Mouse (Mus musculus): ENCODE results near the gene Coq9. TPM values are rescaled to one million over a fixed set of nuclear protein-coding genes. Genes with fewer than 3 reads are reported as not detected.
A peak's percentile ranks its signal among the peaks of the same experiment; 100 is the strongest.

The Coq9 gene
- polyA plus RNA-seq, 1 experiment from 2014 or later: 61.8 TPM

DNA sequence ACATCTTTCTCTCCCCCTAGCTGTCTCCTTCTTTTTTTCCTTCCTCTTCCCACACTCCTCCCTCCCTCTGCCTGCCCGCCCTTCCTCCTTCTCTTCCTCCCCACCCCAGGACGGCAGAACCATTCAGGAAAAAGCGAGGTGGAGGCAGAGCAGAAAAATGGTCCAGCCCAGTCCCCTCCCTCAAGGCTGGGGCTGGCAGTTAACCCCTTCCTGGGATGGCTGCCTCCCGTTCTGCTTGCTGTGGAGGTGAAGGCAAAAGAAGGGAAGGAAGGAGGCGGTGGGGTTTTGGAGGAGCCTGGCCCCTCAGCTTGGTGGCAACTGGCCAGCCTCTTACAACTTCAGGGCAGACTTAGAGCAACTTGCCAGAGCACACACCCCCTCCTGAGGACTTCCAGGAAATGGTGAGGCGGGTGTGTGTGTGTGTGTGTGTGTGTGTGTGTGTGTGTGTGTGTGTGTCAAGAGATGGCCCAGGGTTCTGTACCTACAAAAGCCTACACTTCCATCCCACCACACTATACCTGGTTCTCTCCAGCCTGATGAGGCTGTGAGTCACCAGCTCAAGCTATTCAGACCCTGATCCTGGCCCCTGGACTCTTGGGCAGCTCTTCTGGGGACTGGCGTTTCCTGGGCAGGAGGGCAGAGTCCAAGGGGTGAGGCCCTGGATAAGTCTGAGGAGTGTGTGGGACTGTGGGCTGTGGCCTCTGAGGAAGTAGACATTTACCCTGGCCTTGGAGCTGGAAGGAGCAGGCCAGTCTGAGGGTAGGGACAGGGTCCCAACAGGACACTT is 33.2 kb downstream of the Coq9 start:
- Histone ChIP-seq H3K4me2 (ENCODE audit: low read depth, low read length) (peak overlapping the region; percentile 45), H3K27me3 (ENCODE audit: control insufficient read depth, insufficient read depth, low read depth, low read length) (peaks cover 27% of the 10 kb centered on the region), H3K27ac (ENCODE audit: low read length) (no peak overlapping the region), H3K9me3 (replicated peaks; ENCODE audit: control insufficient read depth, low read length) (no peaks in the 10 kb centered on the region), H3K4me3 (ENCODE audit: low read depth, low read length) (peak overlapping the region; percentile 14), H3K4me1 (ENCODE audit: control insufficient read depth, low read depth, low read length) (peaks cover 29% of the 10 kb centered on the region), H3K36me3 (ENCODE audit: control insufficient read depth, insufficient read depth) (peaks cover 10% of the 10 kb centered on the region), H3K9ac (ENCODE audit: low read depth, low read length) (no peak overlapping the region)
- 6% methylated on average over 6 of the region's 7 CpGs for WGBS (ENCODE audit: insufficient replicate concordance)
- ATAC-seq (ENCODE audit: low read depth): no peak

DNA sequence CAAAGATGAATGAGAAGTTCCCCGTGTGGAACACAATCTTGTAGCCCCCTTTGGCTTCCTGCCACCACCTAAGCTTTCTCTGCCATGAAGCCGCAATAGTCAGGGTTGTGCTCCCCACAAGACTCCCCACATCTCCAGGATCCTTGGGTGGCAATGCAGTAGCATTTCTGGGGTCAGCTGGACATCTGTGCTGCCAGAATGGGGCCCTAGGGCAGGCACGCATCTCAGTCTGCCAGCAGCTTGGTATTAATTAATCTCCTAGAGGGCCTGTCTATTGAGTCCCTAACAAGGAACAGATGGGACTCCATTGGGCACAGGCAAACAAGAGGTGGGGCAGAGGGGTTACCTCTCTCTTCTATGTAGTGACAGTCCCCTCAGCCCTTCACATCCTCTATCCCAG is 34.0 kb downstream of the Coq9 start:
- peaks cover 1% of the 10 kb centered on the region for H3K36me3 ChIP-seq (ENCODE audit: control insufficient read depth, insufficient read depth)
- H3K9me3 ChIP-seq (replicated peaks; ENCODE audit: control insufficient read depth, low read length): no peaks in the 10 kb centered on the region
- 58% methylated on average over 3 of the region's 3 CpGs for WGBS (ENCODE audit: insufficient replicate concordance)
- H3K27me3 ChIP-seq (ENCODE audit: control insufficient read depth, insufficient read depth, low read depth, low read length): peaks cover 27% of the 10 kb centered on the region
- no peak for ATAC-seq (ENCODE audit: low read depth)
- no peak overlapping the region for H3K9ac ChIP-seq (ENCODE audit: low read depth, low read length)
- H3K4me1 ChIP-seq (ENCODE audit: control insufficient read depth, low read depth, low read length): peaks cover 36% of the 10 kb centered on the region
- no peak overlapping the region for H3K4me3 ChIP-seq (ENCODE audit: low read depth, low read length)
- no peak overlapping the region for H3K4me2 ChIP-seq (ENCODE audit: low read depth, low read length)
- no peak overlapping the region for H3K27ac ChIP-seq (ENCODE audit: low read length)

DNA sequence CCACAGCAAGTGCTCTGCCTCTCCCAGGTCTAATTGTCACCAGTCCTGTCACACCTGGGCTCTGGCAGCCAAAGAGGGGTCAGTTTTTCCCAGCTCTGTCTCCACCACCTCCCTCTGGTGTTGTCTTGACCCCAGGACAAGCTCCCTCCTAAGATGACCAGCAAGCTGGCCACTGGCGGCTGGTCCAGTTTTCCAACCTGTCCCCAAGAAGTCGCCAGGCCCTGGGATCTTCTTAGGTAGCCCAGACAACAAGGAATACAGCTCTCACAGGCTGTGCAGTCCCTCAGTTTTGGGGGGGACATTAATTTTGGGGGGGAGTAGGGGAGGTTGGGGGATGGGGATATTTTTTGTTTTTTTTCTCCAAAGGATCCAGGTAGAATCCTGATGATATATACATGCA is 34.5 kb downstream of the Coq9 start:
- 73% methylated on average over 2 of the region's 2 CpGs for WGBS (ENCODE audit: insufficient replicate concordance)
- no peak overlapping the region for H3K9ac ChIP-seq (ENCODE audit: low read depth, low read length)
- H3K4me1 ChIP-seq (ENCODE audit: control insufficient read depth, low read depth, low read length): peaks cover 36% of the 10 kb centered on the region
- no peak overlapping the region for H3K4me3 ChIP-seq (ENCODE audit: low read depth, low read length)
- H3K4me2 ChIP-seq (ENCODE audit: low read depth, low read length): no peak overlapping the region
- H3K27me3 ChIP-seq (ENCODE audit: control insufficient read depth, insufficient read depth, low read depth, low read length): peaks cover 27% of the 10 kb centered on the region
- no peak overlapping the region for H3K27ac ChIP-seq (ENCODE audit: low read length)
- no peaks in the 10 kb centered on the region; the same call in 1 of the 2 replicates for H3K36me3 ChIP-seq (ENCODE audit: control insufficient read depth, insufficient read depth)
- ATAC-seq (ENCODE audit: low read depth): no peak
- H3K9me3 ChIP-seq (replicated peaks; ENCODE audit: control insufficient read depth, low read length): no peaks in the 10 kb centered on the region

DNA sequence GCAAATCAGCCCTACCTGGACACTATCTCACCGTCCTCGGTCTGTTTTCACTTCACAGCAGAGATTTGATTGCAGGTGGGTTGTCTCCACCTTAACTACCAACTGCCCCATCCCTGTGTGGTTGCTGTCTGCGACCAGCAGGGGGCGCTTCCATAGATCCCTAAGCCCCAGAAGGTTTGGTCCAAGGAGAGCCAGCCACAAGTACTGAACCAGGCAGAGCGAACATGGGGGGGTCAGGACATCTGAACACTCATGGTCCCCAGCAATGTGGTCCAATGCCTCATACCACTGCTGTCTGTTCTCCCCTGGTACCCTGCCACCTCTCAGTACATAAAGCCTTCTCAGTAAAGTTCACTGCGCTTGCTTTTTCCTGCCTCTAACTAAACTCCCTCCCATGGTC is 36.2 kb downstream of the Coq9 start:
- peak overlapping the region; percentile 89 for H3K4me2 ChIP-seq (ENCODE audit: low read depth, low read length)
- H3K9ac ChIP-seq (ENCODE audit: low read depth, low read length): peak overlapping the region; percentile 94
- 12% methylated on average over 6 of the region's 6 CpGs for WGBS (ENCODE audit: insufficient replicate concordance)
- peaks cover 27% of the 10 kb centered on the region for H3K27me3 ChIP-seq (ENCODE audit: control insufficient read depth, insufficient read depth, low read depth, low read length)
- H3K27ac ChIP-seq (ENCODE audit: low read length): peak overlapping the region; percentile 64
- ATAC-seq (ENCODE audit: low read depth): peak; percentile 51
- H3K4me3 ChIP-seq (ENCODE audit: low read depth, low read length): peak overlapping the region; percentile 84
- no peaks in the 10 kb centered on the region for H3K9me3 ChIP-seq (replicated peaks; ENCODE audit: control insufficient read depth, low read length)
- no peaks in the 10 kb centered on the region for H3K36me3 ChIP-seq (ENCODE audit: control insufficient read depth, insufficient read depth)
- H3K4me1 ChIP-seq (ENCODE audit: control insufficient read depth, low read depth, low read length): peaks cover 36% of the 10 kb centered on the region

DNA sequence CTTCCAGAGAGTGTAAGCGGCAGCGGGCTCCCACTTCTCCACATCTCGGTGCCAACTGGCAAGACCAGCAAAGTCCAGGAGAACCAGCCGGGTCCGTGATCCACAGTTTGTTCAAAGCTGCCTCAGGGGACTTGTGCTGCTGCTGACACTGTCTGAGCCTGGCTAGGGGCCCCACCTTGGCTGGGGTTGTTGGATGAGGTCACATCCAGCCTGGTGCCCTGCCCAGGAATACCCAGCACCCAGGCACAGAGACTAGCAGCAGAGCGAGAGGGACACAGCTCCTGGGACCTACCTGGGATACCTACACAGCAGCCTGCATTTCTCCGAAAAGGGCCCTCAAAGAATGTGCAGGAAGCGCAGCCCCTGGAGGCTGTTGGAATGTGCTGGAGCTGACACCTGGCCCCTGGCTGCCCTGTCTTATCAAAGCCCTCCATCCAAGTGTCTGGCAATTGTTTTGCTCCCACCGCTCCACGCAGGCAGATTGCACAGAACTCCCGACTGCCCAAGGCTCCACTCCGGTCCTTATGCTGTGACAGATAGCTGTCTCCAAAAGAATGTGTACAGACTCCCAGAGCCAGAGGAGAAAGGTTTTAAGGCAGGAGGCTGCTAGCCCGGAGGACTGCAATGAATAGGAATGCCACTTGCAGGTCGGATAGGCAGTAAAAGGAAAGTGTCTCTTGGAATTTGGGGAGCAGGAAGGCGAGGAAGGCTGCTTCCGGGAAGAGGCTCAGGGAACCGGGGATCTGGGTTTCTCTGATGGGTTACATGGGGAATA is 37.2 kb downstream of the Coq9 start:
- WGBS (ENCODE audit: insufficient replicate concordance): 19% methylated on average over 17 of the region's 17 CpGs
- H3K27ac ChIP-seq (ENCODE audit: low read length): peak overlapping the region; percentile 96
- no peaks in the 10 kb centered on the region for H3K36me3 ChIP-seq (ENCODE audit: control insufficient read depth, insufficient read depth)
- no peaks in the 10 kb centered on the region for H3K9me3 ChIP-seq (replicated peaks; ENCODE audit: control insufficient read depth, low read length)
- H3K27me3 ChIP-seq (ENCODE audit: control insufficient read depth, insufficient read depth, low read depth, low read length): peaks cover 21% of the 10 kb centered on the region
- peak overlapping the region; percentile 89 for H3K4me2 ChIP-seq (ENCODE audit: low read depth, low read length)
- H3K9ac ChIP-seq (ENCODE audit: low read depth, low read length): peak overlapping the region; percentile 94
- ATAC-seq (ENCODE audit: low read depth): peak; percentile 3; the same call in 1 of the 2 replicates
- H3K4me1 ChIP-seq (ENCODE audit: control insufficient read depth, low read depth, low read length): peaks cover 36% of the 10 kb centered on the region
- peak overlapping the region; percentile 84 for H3K4me3 ChIP-seq (ENCODE audit: low read depth, low read length)

DNA sequence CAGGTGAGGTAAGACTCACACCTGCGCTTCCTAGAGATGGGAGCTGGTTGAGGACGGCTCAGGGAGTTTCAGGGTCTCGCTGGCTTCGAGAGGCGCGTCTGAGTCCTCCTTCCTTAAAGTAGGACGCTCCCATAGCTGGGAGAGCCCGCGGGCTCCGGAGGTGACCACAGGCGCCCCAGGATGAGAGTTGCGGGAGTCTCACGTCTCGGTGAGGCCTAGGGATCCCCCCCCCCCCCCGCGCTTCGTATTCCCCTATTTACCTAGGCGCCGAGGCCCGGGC is 37.7 kb downstream of the Coq9 start:
- peak overlapping the region; percentile 96 for H3K27ac ChIP-seq (ENCODE audit: low read length)
- no peaks in the 10 kb centered on the region for H3K9me3 ChIP-seq (replicated peaks; ENCODE audit: control insufficient read depth, low read length)
- ATAC-seq (ENCODE audit: low read depth): peak; percentile 13; the same call in 1 of the 2 replicates
- H3K36me3 ChIP-seq (ENCODE audit: control insufficient read depth, insufficient read depth): no peaks in the 10 kb centered on the region
- H3K4me1 ChIP-seq (ENCODE audit: control insufficient read depth, low read depth, low read length): peaks cover 31% of the 10 kb centered on the region
- peak overlapping the region; percentile 84 for H3K4me3 ChIP-seq (ENCODE audit: low read depth, low read length)
- peak overlapping the region; percentile 89 for H3K4me2 ChIP-seq (ENCODE audit: low read depth, low read length)
- under 1% methylated on average over 17 of the region's 20 CpGs for whole genome bisulfite sequencing (ENCODE audit: insufficient replicate concordance)
- peak overlapping the region; percentile 94 for H3K9ac ChIP-seq (ENCODE audit: low read depth, low read length)
- peaks cover 15% of the 10 kb centered on the region for H3K27me3 ChIP-seq (ENCODE audit: control insufficient read depth, insufficient read depth, low read depth, low read length)

DNA sequence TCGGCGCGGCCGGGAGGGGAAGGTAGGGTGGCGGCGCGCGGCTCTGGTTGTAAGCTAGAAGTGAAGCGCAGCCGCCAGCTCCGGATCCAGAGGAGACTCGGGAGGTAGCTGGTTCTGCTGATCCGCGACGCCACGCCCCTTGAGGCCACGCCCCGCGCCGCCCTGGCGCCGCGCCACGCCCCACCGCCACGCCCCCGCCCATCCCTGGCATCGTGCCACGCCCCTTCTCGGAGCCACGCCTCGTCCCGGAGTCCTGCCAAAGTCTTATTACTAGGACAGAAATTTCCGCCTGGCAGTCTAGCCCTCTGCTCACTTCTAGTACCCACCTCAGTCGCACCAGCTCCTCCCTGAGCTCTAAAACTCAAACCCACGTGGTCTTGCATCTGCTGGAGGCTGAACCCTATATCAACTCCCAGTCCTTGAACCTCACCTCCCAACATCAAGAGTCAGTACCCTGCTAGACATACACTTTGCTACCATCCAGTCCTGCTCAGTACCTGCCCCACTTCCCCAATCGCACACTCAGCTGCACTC is 38.1 kb downstream of the Coq9 start, which contains the start of gene Dok4:
Dok4 (minus strand) TSS at position 134 of the 534 bp plus-strand sequence.
- Histone ChIP-seq H3K4me1 (ENCODE audit: control insufficient read depth, low read depth, low read length) (peaks cover 28% of the 10 kb centered on the region), H3K9ac (ENCODE audit: low read depth, low read length) (peak within 1 kb of the TSS; percentile 94), H3K27me3 (ENCODE audit: control insufficient read depth, insufficient read depth, low read depth, low read length) (peaks cover 15% of the 10 kb centered on the region), H3K4me2 (ENCODE audit: low read depth, low read length) (peak within 1 kb of the TSS; percentile 89), H3K36me3 (ENCODE audit: control insufficient read depth, insufficient read depth) (no peaks in the 10 kb centered on the region), H3K27ac (ENCODE audit: low read length) (peak within 1 kb of the TSS; percentile 96), H3K4me3 (ENCODE audit: low read depth, low read length) (peak within 1 kb of the TSS; percentile 84), H3K9me3 (replicated peaks; ENCODE audit: control insufficient read depth, low read length) (no peaks in the 10 kb centered on the region)
- under 1% methylated on average over 27 of the region's 37 CpGs for WGBS (ENCODE audit: insufficient replicate concordance)
- peak; percentile 85 for ATAC-seq (ENCODE audit: low read depth)

DNA sequence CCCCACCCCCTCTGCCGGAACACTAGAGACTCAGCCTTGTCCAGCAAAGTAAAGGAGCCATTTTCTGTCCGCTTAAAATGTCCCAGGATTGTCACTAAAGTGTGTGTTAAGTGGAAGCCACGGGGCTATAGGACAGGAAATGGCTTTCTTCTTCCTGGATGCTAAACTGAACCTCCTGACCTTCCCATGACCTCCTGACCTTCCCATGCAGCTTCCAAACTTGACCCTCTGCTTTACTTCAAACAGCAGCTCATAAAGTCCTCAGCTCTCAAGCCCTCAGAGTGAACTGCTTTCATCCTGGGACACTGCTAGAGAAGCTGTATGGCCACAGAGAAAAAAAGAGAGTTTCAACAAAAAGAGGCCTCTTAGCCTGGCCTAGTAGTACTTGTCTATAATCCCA is 38.7 kb downstream of the Coq9 start:
- peaks cover 11% of the 10 kb centered on the region for H3K27me3 ChIP-seq (ENCODE audit: control insufficient read depth, insufficient read depth, low read depth, low read length)
- WGBS (ENCODE audit: insufficient replicate concordance): 35% methylated on average over 3 of the region's 3 CpGs
- H3K4me2 ChIP-seq (ENCODE audit: low read depth, low read length): peak overlapping the region; percentile 89
- H3K4me3 ChIP-seq (ENCODE audit: low read depth, low read length): no peak overlapping the region
- ATAC-seq (ENCODE audit: low read depth): no peak
- peak overlapping the region; percentile 85 for H3K27ac ChIP-seq (ENCODE audit: low read length)
- peak overlapping the region; percentile 52 for H3K9ac ChIP-seq (ENCODE audit: low read depth, low read length)
- H3K9me3 ChIP-seq (replicated peaks; ENCODE audit: control insufficient read depth, low read length): no peaks in the 10 kb centered on the region
- H3K4me1 ChIP-seq (ENCODE audit: control insufficient read depth, low read depth, low read length): peaks cover 28% of the 10 kb centered on the region
- no peaks in the 10 kb centered on the region for H3K36me3 ChIP-seq (ENCODE audit: control insufficient read depth, insufficient read depth)

DNA sequence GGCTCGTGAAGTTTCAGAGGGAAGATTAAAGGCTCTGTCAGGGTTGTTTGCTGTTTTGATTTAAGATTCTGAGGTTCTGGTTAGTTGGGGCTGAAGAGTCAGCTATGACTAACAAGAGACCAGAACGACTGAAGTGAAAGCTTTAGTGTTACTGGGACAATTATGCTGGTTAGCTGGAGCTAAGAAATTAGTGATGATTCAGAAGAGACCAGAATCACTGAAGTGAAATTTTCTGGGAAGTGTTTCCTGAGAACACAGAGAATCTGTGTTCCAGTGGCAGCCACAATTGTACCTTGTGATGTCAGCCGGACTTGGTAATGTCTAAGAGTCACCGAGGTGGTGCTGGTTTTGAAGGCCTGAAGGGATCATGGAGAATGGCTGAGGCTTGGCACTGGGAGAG is 42.6 kb downstream of the Coq9 start:
- no peak for ATAC-seq (ENCODE audit: low read depth)
- no peak overlapping the region for H3K4me3 ChIP-seq (ENCODE audit: low read depth, low read length)
- peaks cover 8% of the 10 kb centered on the region for H3K4me1 ChIP-seq (ENCODE audit: control insufficient read depth, low read depth, low read length)
- no peak overlapping the region for H3K4me2 ChIP-seq (ENCODE audit: low read depth, low read length)
- H3K27me3 ChIP-seq (ENCODE audit: control insufficient read depth, insufficient read depth, low read depth, low read length): no peaks in the 10 kb centered on the region; the same call in 1 of the 2 replicates
- 53% methylated on average over 4 of the region's 4 CpGs for WGBS (ENCODE audit: insufficient replicate concordance)
- H3K9ac ChIP-seq (ENCODE audit: low read depth, low read length): no peak overlapping the region
- no peaks in the 10 kb centered on the region for H3K9me3 ChIP-seq (replicated peaks; ENCODE audit: control insufficient read depth, low read length)
- H3K36me3 ChIP-seq (ENCODE audit: control insufficient read depth, insufficient read depth): no peaks in the 10 kb centered on the region
- no peak overlapping the region for H3K27ac ChIP-seq (ENCODE audit: low read length)
